Mouse (Mus musculus) mammary gland, adult 2 months (tissue): ENCODE results near the gene Trim38. TPM values are rescaled to one million over a fixed set of nuclear protein-coding genes. Genes with fewer than 3 reads are reported as not detected.

ENCODE experiments used
- polyA plus RNA-seq: library from polyadenylated mRNA; depleted of rRNA; stranded (reverse); fragments of >200 nt; gene quantifications from 2 replicates; pipeline ENCODE4 v1.2.3, GENCODE M21; 2012; ENCODE audit warnings: low replicate concordance; rRNA removed

Trim38 gene
- polyA plus RNA-seq, result 0.10 TPM in 1 of 2 replicates, not detected in the other

GRCm38 (mm10) chr13:23769613-23770012 is at the start of gene Trim38:
Gene Trim38, plus strand, starts transcription at chr13:23769913.

GRCm38 (mm10) chr13:23738677-23739068 is 31.0 kb upstream of the Trim38 start, which contains the start of gene Hist1h1c:
Gene Hist1h1c, plus strand, starts transcription at chr13:23738808.

GRCm38 (mm10) chr13:23745381-23746161 is 24.1 kb upstream of the Trim38 start, which contains the start of gene Hist1h3c:
Gene Hist1h3c, minus strand, starts transcription at chr13:23745602.

GRCm38 (mm10) chr13:23746201-23747080 is 23.3 kb upstream of the Trim38 start, which contains the start of gene Hist1h2bb:
Gene Hist1h2bb, plus strand, starts transcription at chr13:23746734.

GRCm38 (mm10) chr13:23750839-23751477 is 18.8 kb upstream of the Trim38 start, which contains the start of gene Hist1h2ab:
Gene Hist1h2ab, plus strand, starts transcription at chr13:23751126.

GRCm38 (mm10) chr13:23752067-23752741 is 17.5 kb upstream of the Trim38 start, which contains the start of gene Hist1h3b:
Gene Hist1h3b, plus strand, starts transcription at chr13:23752267.

GRCm38 (mm10) chr13:23756790-23757189 is 12.9 kb upstream of the Trim38 start, which contains the start of gene Hist1h4b:
Gene Hist1h4b, plus strand, starts transcription at chr13:23757013.

GRCm38 (mm10) chr13:23760972-23761864 is 8.5 kb upstream of the Trim38 start, which contains the start of gene Hist1h4a:
Gene Hist1h4a, minus strand, starts transcription at chr13:23761230.

GRCm38 (mm10) chr13:23761871-23762821 is 7.6 kb upstream of the Trim38 start, which contains the start of gene Hist1h3a:
Gene Hist1h3a, minus strand, starts transcription at chr13:23762386.

GRCm38 (mm10) chr13:23763586-23764323 is 6.0 kb upstream of the Trim38 start, which contains the start of gene Hist1h1a:
Gene Hist1h1a, plus strand, starts transcription at chr13:23763666.

GRCm38 (mm10) chr13:23806422-23807052 is 36.8 kb downstream of the Trim38 start, which contains the start of gene Slc17a2:
Gene Slc17a2, plus strand, starts transcription at chr13:23806993.

GRCm38 (mm10) chr13:23839308-23839707 is 69.6 kb downstream of the Trim38 start, which contains the start of gene Slc17a3:
Gene Slc17a3, plus strand, starts transcription at chr13:23839434.

Other genes starting within 250 kb of the Trim38 start
- 38.0 and 58.7 TPM in 2 replicates for gene Hist1h4h, start 238.9 kb upstream of the Trim38 start, polyA plus RNA-seq
- 11.2 and 126 TPM in 2 replicates for gene Hist1h2af, start 236.0 kb upstream of the Trim38 start, polyA plus RNA-seq
- gene Hist1h3g, start 234.5 kb upstream of the Trim38 start, polyA plus RNA-seq, result 5.9 and 13.3 TPM in 2 replicates
- gene Hist1h2bh, start 226.5 kb upstream of the Trim38 start, polyA plus RNA-seq, result 0.78 and 1.9 TPM in 2 replicates
- 1.0 and 5.4 TPM in 2 replicates for gene Hist1h3f, start 225.9 kb upstream of the Trim38 start, polyA plus RNA-seq
- 2.2 and 6.6 TPM in 2 replicates for gene Hist1h4f, start 218.3 kb upstream of the Trim38 start, polyA plus RNA-seq
- 0.13 and 0.16 TPM in 2 replicates for gene Hist1h1d, start 216.7 kb upstream of the Trim38 start, polyA plus RNA-seq
- gene Hist1h3e, start 207.5 kb upstream of the Trim38 start, polyA plus RNA-seq, result 6.4 and 27.3 TPM in 2 replicates
- 1.2 and 9.3 TPM in 2 replicates for gene Hist1h2ae, start 198.7 kb upstream of the Trim38 start, polyA plus RNA-seq
- 13.0 and 31.0 TPM in 2 replicates for gene Hist1h2bg, start 198.5 kb upstream of the Trim38 start, polyA plus RNA-seq
- gene Hist1h2bf, start 195.7 kb upstream of the Trim38 start, polyA plus RNA-seq, result 4.0 and 7.4 TPM in 2 replicates
- gene Hist1h2ad, start 195.5 kb upstream of the Trim38 start, polyA plus RNA-seq, result 0.65 and 4.8 TPM in 2 replicates
- 4.1 and 8.7 TPM in 2 replicates for gene Hist1h3d, start 194.2 kb upstream of the Trim38 start, polyA plus RNA-seq
- gene Hist1h4d, start 188.3 kb upstream of the Trim38 start, polyA plus RNA-seq, result 5.3 and 12.9 TPM in 2 replicates
- gene Hist1h2be, start 148.8 kb upstream of the Trim38 start, polyA plus RNA-seq, result 3.1 and 3.9 TPM in 2 replicates
- 1.8 and 2.0 TPM in 2 replicates for gene Hist1h1e, start 147.4 kb upstream of the Trim38 start, polyA plus RNA-seq
- gene Hist1h2ac, start 86.0 kb upstream of the Trim38 start, polyA plus RNA-seq, result 0.23 and 1.3 TPM in 2 replicates
- 185 and 224 TPM in 2 replicates for gene Hist1h2bc, start 85.7 kb upstream of the Trim38 start, polyA plus RNA-seq
- not detected in 2 replicates for gene Hist1h1t, start 74.1 kb upstream of the Trim38 start, polyA plus RNA-seq
- 2.4 and 6.0 TPM in 2 replicates for gene Hist1h4c, start 71.5 kb upstream of the Trim38 start, polyA plus RNA-seq
- 28.3 and 37.4 TPM in 2 replicates for gene Hfe, start 59.1 kb upstream of the Trim38 start, polyA plus RNA-seq
- gene Hist1h1c, start 31.1 kb upstream of the Trim38 start, polyA plus RNA-seq, result 45.0 and 48.4 TPM in 2 replicates
- 2.4 and 16.2 TPM in 2 replicates for gene Hist1h3c, start 24.3 kb upstream of the Trim38 start, polyA plus RNA-seq
- gene Hist1h2bb, start 23.2 kb upstream of the Trim38 start, polyA plus RNA-seq, result 3.7 and 13.5 TPM in 2 replicates
- gene Hist1h2ab, start 18.8 kb upstream of the Trim38 start, polyA plus RNA-seq, result 1.0 and 14.9 TPM in 2 replicates
- 4.0 and 16.0 TPM in 2 replicates for gene Hist1h3b, start 17.6 kb upstream of the Trim38 start, polyA plus RNA-seq
- 1.3 and 6.8 TPM in 2 replicates for gene Hist1h4b, start 12.9 kb upstream of the Trim38 start, polyA plus RNA-seq
- gene Hist1h4a, start 8.7 kb upstream of the Trim38 start, polyA plus RNA-seq, result 1.6 and 6.5 TPM in 2 replicates
- gene Hist1h3a, start 7.5 kb upstream of the Trim38 start, polyA plus RNA-seq, result 3.1 and 16.8 TPM in 2 replicates
- gene Hist1h1a, start 6.2 kb upstream of the Trim38 start, polyA plus RNA-seq, result 0.47 TPM in 1 of 2 replicates, not detected in the other
- 0.25 TPM in 1 of 2 replicates, not detected in the other for gene Slc17a2, start 37.1 kb downstream of the Trim38 start, polyA plus RNA-seq
- 0.10 TPM in 1 of 2 replicates, not detected in the other for gene Slc17a3, start 69.5 kb downstream of the Trim38 start, polyA plus RNA-seq
- 0.22 and 0.48 TPM in 2 replicates for gene Slc17a1, start 97.8 kb downstream of the Trim38 start, polyA plus RNA-seq
- gene Slc17a4, start 145.1 kb downstream of the Trim38 start, polyA plus RNA-seq, result 0.13 TPM in 1 of 2 replicates, not detected in the other
- not detected in 2 replicates for gene Hist1h2ba, start 164.2 kb downstream of the Trim38 start, polyA plus RNA-seq
- gene Hist1h2aa, start 164.5 kb downstream of the Trim38 start, polyA plus RNA-seq, result not detected in 2 replicates
- gene Scgn, start 221.3 kb downstream of the Trim38 start, polyA plus RNA-seq, result not detected in 2 replicates